Mouse (Mus musculus): Measurements from ENCODE around the gene Fgfr2. TPM values are rescaled to one million over a fixed set of nuclear protein-coding genes. Genes with fewer than 3 reads are reported as not detected.
A peak's percentile ranks its signal among the peaks of the same experiment; 100 is the strongest.

The Fgfr2 gene
- polyA plus RNA-seq, 1 experiment from 2014 or later: 110 TPM

- Histone ChIP-seq H3K4me3 (ENCODE audit: low read depth, low read length) (no peak overlapping the region), H3K9ac (replicated peaks; ENCODE audit: low read depth) (no peak overlapping the region), H3K27me3 (replicated peaks; ENCODE audit: insufficient read depth, low read length) (no peaks in the 10 kb centered on the region), H3K27ac (ENCODE audit: low read length) (peak overlapping the region; percentile 27; the same call in 1 of the 2 replicates), H3K4me1 (ENCODE audit: insufficient read depth, low read depth, low read length) (peaks cover 4% of the 10 kb centered on the region; the same call in 1 of the 2 replicates), H3K4me2 (replicated peaks; ENCODE audit: low read depth, low read length) (no peak overlapping the region), H3K9me3 (ENCODE audit: low read length) (no peaks in the 10 kb centered on the region), H3K36me3 (ENCODE audit: insufficient read depth, low read length) (no peaks in the 10 kb centered on the region)
- 18% methylated on average over 1 of the region's 1 CpGs for WGBS
- ATAC-seq: peak; percentile 43
- peak; percentile 76 for DNase-seq (ENCODE audit: low spot score)
- TF ChIP-seq CTCF (IDR thresholded peaks at IDR 0.05) (no peak), EP300 (IDR thresholded peaks at IDR 0.05) (no peak)
Measured at GRCm38 (mm10) chr7:132284795-132285194, 838.4 kb downstream of the Fgfr2 start.

GRCm38 (mm10) chr7:132284048-132284737 lies 839.0 kb downstream of the Fgfr2 start:
- Histone ChIP-seq H3K9me3 (ENCODE audit: low read length) (no peaks in the 10 kb centered on the region), H3K36me3 (ENCODE audit: insufficient read depth, low read length) (no peaks in the 10 kb centered on the region), H3K4me1 (ENCODE audit: insufficient read depth, low read depth, low read length) (peaks cover 4% of the 10 kb centered on the region; the same call in 1 of the 2 replicates), H3K4me2 (replicated peaks; ENCODE audit: low read depth, low read length) (no peak overlapping the region), H3K9ac (replicated peaks; ENCODE audit: low read depth) (no peak overlapping the region), H3K27me3 (replicated peaks; ENCODE audit: insufficient read depth, low read length) (no peaks in the 10 kb centered on the region), H3K4me3 (ENCODE audit: low read depth, low read length) (no peak overlapping the region), H3K27ac (ENCODE audit: low read length) (no peak overlapping the region)
- ATAC-seq (no peak), DNase-seq (ENCODE audit: low spot score) (peak; percentile 42)
- 43% methylated on average over 7 of the region's 7 CpGs for WGBS
- TF ChIP-seq EP300 (IDR thresholded peaks at IDR 0.05) (no peak; the same call in 1 of the 2 replicates), CTCF (IDR thresholded peaks at IDR 0.05) (no peak)

- no peak for TF ChIP-seq EP300 (IDR thresholded peaks at IDR 0.05)
- TF ChIP-seq CTCF (IDR thresholded peaks at IDR 0.05): no peak
- no peak overlapping the region for H3K9ac ChIP-seq (replicated peaks; ENCODE audit: low read depth)
- H3K4me3 ChIP-seq (ENCODE audit: low read depth, low read length): no peak overlapping the region
- no peak for DNase-seq (ENCODE audit: low spot score)
- no peak for ATAC-seq
- no peaks in the 10 kb centered on the region for H3K9me3 ChIP-seq (ENCODE audit: low read length)
- H3K36me3 ChIP-seq (ENCODE audit: insufficient read depth, low read length): no peaks in the 10 kb centered on the region
- H3K4me2 ChIP-seq (replicated peaks; ENCODE audit: low read depth, low read length): no peak overlapping the region
- peaks cover 4% of the 10 kb centered on the region; the same call in 1 of the 2 replicates for H3K4me1 ChIP-seq (ENCODE audit: insufficient read depth, low read depth, low read length)
- no peaks in the 10 kb centered on the region for H3K27me3 ChIP-seq (replicated peaks; ENCODE audit: insufficient read depth, low read length)
- WGBS: 82% methylated on average over 2 of the region's 2 CpGs
- H3K27ac ChIP-seq (ENCODE audit: low read length): no peak overlapping the region
Measured at GRCm38 (mm10) chr7:132282576-132282975, 840.6 kb downstream of the Fgfr2 start.

- TF ChIP-seq EP300 (IDR thresholded peaks at IDR 0.05) (no peak), CTCF (IDR thresholded peaks at IDR 0.05) (no peak)
- no peaks in the 10 kb centered on the region for H3K36me3 ChIP-seq (ENCODE audit: insufficient read depth, low read length)
- DNase-seq (ENCODE audit: low spot score) (no peak), ATAC-seq (no peak)
- H3K27ac ChIP-seq (ENCODE audit: low read length): no peak overlapping the region
- no peaks in the 10 kb centered on the region for H3K9me3 ChIP-seq (ENCODE audit: low read length)
- peaks cover 4% of the 10 kb centered on the region; the same call in 1 of the 2 replicates for H3K4me1 ChIP-seq (ENCODE audit: insufficient read depth, low read depth, low read length)
- H3K4me3 ChIP-seq (ENCODE audit: low read depth, low read length): no peak overlapping the region
- no peak overlapping the region for H3K9ac ChIP-seq (replicated peaks; ENCODE audit: low read depth)
- WGBS: 78% methylated on average over 3 of the region's 3 CpGs
- H3K4me2 ChIP-seq (replicated peaks; ENCODE audit: low read depth, low read length): no peak overlapping the region
- H3K27me3 ChIP-seq (replicated peaks; ENCODE audit: insufficient read depth, low read length): no peaks in the 10 kb centered on the region
Measured at GRCm38 (mm10) chr7:132282161-132282560, 841.0 kb downstream of the Fgfr2 start.

- ATAC-seq (no peak), DNase-seq (ENCODE audit: low spot score) (no peak)
- no peaks in the 10 kb centered on the region for H3K9me3 ChIP-seq (ENCODE audit: low read length)
- H3K4me1 ChIP-seq (ENCODE audit: insufficient read depth, low read depth, low read length): peaks cover 4% of the 10 kb centered on the region; the same call in 1 of the 2 replicates
- no peak overlapping the region for H3K27ac ChIP-seq (ENCODE audit: low read length)
- no peak overlapping the region for H3K9ac ChIP-seq (replicated peaks; ENCODE audit: low read depth)
- H3K36me3 ChIP-seq (ENCODE audit: insufficient read depth, low read length): no peaks in the 10 kb centered on the region
- TF ChIP-seq EP300 (IDR thresholded peaks at IDR 0.05): no peak
- TF ChIP-seq CTCF (IDR thresholded peaks at IDR 0.05): no peak
- 79% methylated on average over 4 of the region's 4 CpGs for WGBS
- H3K27me3 ChIP-seq (replicated peaks; ENCODE audit: insufficient read depth, low read length): no peaks in the 10 kb centered on the region
- H3K4me2 ChIP-seq (replicated peaks; ENCODE audit: low read depth, low read length): no peak overlapping the region
- no peak overlapping the region for H3K4me3 ChIP-seq (ENCODE audit: low read depth, low read length)
Measured at GRCm38 (mm10) chr7:132281753-132282152, 841.4 kb downstream of the Fgfr2 start.

GRCm38 (mm10) chr7:132278658-132279057 lies 844.5 kb downstream of the Fgfr2 start:
- DNase-seq (ENCODE audit: low spot score): peak; percentile 45
- no peak overlapping the region for H3K27ac ChIP-seq (ENCODE audit: low read length)
- no peaks in the 10 kb centered on the region; the same call in 1 of the 2 replicates for H3K4me1 ChIP-seq (ENCODE audit: insufficient read depth, low read depth, low read length)
- H3K27me3 ChIP-seq (replicated peaks; ENCODE audit: insufficient read depth, low read length): no peaks in the 10 kb centered on the region
- no peak overlapping the region for H3K4me3 ChIP-seq (ENCODE audit: low read depth, low read length)
- H3K9me3 ChIP-seq (ENCODE audit: low read length): no peaks in the 10 kb centered on the region
- ATAC-seq: peak; percentile 72
- no peak overlapping the region for H3K4me2 ChIP-seq (replicated peaks; ENCODE audit: low read depth, low read length)
- no peaks in the 10 kb centered on the region for H3K36me3 ChIP-seq (ENCODE audit: insufficient read depth, low read length)
- WGBS: 43% methylated on average over 3 of the region's 3 CpGs
- TF ChIP-seq EP300 (IDR thresholded peaks at IDR 0.05): peak; percentile 92
- no peak for TF ChIP-seq CTCF (IDR thresholded peaks at IDR 0.05)
- no peak overlapping the region for H3K9ac ChIP-seq (replicated peaks; ENCODE audit: low read depth)
